Mouse (Mus musculus): ENCODE data around the gene Arl1. TPM values are rescaled to one million over a fixed set of nuclear protein-coding genes. Genes with fewer than 3 reads are reported as not detected.
"Not testable (repeated sequence)": the region's sequence is repeated elsewhere in the genome, so short reads cannot be mapped to it uniquely, and the experiment has no call there.

Gene Arl1
- 31.0 and 33.1 TPM in 2 replicates for polyA plus RNA-seq (2012; rRNA removed)

GRCm38 (mm10) chr10:88730571-88731495 is at the start of gene Arl1:
TSS of gene Arl1 (plus strand) at chr10:88730858.
- WGBS, result under 1% methylated on average over 65 of the region's 65 CpGs
- peak; percentile 85 for DNase-seq (ENCODE audit: low read depth, low spot score)

GRCm38 (mm10) chr10:88682904-88683563 is 47.6 kb upstream of the Arl1 start:
- WGBS, result 59% methylated on average over 4 of the region's 4 CpGs
- DNase-seq (ENCODE audit: low read depth, low spot score), result no peak

DNA sequence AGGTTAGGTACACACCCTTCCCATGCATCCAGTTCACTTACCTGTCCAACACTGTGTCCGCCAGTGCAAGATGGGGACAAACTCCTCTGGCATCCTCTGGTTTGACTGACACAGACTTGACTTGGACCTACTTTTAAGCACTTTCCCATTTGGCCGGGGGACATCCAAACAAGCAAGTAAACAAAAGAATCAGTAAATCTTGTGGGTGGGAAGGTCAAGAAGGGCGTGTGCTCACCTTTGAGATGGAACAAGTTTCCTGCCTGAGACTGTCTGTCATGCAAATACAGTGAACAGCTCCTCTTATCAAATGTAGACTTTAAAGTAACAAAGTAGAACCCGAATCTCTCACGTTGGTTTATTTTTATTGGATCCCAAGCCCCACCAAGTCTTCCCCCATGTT is 45.7 kb upstream of the Arl1 start, which contains the start of gene Spic:
Gene Spic, minus strand, starts transcription at position 91 of the 400 bp plus-strand sequence.
- DNase-seq (ENCODE audit: low read depth, low spot score), result no peak
- 58% methylated on average over 5 of the region's 5 CpGs for WGBS

GRCm38 (mm10) chr10:88700938-88701337 is 29.7 kb upstream of the Arl1 start:
- DNase-seq (ENCODE audit: low read depth, low spot score), result no peak
- 73% methylated on average over 6 of the region's 6 CpGs for WGBS

GRCm38 (mm10) chr10:88708671-88709523 is 21.8 kb upstream of the Arl1 start:
- 42% methylated on average over 10 of the region's 10 CpGs for WGBS

GRCm38 (mm10) chr10:88712359-88712758 is 18.3 kb upstream of the Arl1 start:
- DNase-seq (ENCODE audit: low read depth, low spot score), result no peak
- WGBS, result 68% methylated on average over 6 of the region's 6 CpGs

More at GRCm38 (mm10) chr10:88708671-88709523, 21.8 kb upstream of the Arl1 start:
- no peak for DNase-seq (ENCODE audit: low read depth, low spot score)

DNA sequence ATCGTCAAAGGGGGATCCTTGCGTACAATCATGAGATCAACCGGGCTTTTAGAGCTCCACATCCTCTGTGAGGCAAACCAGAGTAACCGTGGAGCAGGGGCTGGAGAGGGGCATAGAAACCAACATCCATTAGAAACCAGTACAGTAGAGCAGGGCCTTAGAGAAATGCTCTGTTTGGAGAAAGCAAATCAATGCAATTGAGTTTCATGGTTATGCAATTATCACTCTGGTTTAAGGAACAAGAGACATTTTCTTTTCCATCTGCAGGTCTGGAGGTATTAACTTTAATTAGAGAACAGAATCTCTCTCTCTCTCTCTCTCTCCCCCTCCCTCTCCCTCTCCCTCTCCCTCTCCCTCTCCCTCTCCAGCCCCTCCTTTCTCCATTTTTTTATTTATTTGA is 15.9 kb upstream of the Arl1 start:
- 80% methylated on average over 4 of the region's 4 CpGs for WGBS
- DNase-seq (ENCODE audit: low read depth, low spot score), result no peak

DNA sequence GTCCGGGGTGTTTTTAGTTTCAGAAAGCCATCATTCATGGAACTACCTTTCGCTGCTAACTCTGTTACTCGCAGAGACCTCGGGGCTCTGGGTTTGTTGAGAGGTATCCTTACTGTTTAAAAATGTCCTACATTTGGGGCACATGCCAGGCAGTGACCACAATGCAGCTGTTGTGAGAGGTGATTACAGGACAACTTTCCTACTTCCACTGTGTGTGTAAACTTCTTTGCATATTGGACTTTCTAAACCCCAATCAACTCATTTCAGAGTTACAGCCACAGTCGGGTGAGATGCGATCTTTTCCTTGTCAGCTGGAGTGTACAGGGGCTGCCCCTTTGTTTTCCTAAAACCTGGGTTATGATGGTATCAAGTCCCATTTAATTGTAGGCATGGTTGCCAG is 15.0 kb upstream of the Arl1 start:
- no peak for DNase-seq (ENCODE audit: low read depth, low spot score)
- 76% methylated on average over 6 of the region's 6 CpGs for WGBS

- no peak for DNase-seq (ENCODE audit: low read depth, low spot score)
Observed at GRCm38 (mm10) chr10:88716986-88717755, 13.5 kb upstream of the Arl1 start.

DNA sequence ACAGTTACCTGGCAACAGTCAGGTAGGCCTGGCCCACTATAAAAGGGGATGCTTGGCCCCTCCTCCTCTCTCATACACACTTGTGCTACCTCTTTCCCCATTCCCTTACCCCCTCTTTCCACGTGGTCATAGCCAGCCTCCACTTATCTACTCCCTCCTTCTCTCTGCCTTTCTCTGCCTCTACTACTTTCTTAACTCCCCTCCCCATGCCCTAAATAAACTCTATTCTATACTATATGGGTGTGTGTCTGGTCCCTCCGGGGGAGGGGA is 13.0 kb upstream of the Arl1 start:
- DNase-seq (ENCODE audit: low read depth, low spot score), result no peak
- WGBS, result 43% methylated on average over 2 of the region's 2 CpGs

More at GRCm38 (mm10) chr10:88716986-88717755, 13.5 kb upstream of the Arl1 start:
- 50% methylated on average over 13 of the region's 13 CpGs for WGBS

DNA sequence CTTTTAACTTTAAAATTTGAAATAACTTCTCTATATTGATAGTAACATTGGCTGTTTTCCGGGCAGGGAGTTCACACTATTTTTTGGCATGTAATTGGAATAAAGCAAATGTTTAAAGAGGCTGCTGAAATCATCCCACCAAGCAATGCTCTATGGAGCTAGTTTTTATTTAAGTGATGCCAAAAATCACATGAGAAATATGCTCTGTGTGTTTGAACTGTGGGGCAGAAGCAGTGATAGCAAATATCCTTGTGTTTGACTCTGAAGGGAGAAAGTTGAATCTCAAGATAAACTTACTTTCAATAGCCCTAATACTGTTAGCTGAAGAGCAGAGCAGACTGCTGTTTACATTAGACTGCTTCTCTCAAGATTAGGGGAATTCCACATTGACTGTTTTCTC is 11.0 kb upstream of the Arl1 start:
- no peak for DNase-seq (ENCODE audit: low read depth, low spot score)
- 33% methylated on average over 1 of the region's 1 CpGs for WGBS

DNA sequence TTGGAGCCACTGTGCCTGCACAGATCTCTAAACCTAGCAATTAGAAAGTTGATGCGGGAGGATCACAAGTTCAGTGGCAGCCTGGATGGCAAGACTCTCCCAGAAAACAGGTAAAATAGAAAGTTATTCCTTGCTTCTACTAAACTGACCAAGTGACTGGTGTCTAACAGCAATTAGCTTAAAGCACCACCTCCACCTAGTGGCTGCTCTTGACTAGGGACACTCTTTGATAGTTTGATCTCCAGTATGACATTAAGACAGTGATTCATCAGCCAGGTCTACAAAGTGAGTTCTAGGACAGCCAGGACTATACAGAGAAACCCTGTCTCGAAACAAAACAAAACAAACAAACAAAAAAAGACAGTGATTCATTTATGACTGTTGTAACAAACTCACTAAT is 5.3 kb upstream of the Arl1 start:
- 37% methylated on average over 2 of the region's 2 CpGs for WGBS
- DNase-seq (ENCODE audit: low read depth, low spot score), result no peak

GRCm38 (mm10) chr10:88727128-88727527 is 3.5 kb upstream of the Arl1 start:
- no peak for DNase-seq (ENCODE audit: low read depth, low spot score)
- 27% methylated on average over 1 of the region's 1 CpGs for WGBS

- DNase-seq (ENCODE audit: low read depth, low spot score), result no peak
- WGBS, result 70% methylated on average over 8 of the region's 8 CpGs
Observed at GRCm38 (mm10) chr10:88728166-88728565, 2.5 kb upstream of the Arl1 start.

GRCm38 (mm10) chr10:88731496-88732308 is 1.0 kb downstream of the Arl1 start:
- no peak for DNase-seq (ENCODE audit: low read depth, low spot score)
- under 1% methylated on average over 61 of the region's 61 CpGs for WGBS

DNA sequence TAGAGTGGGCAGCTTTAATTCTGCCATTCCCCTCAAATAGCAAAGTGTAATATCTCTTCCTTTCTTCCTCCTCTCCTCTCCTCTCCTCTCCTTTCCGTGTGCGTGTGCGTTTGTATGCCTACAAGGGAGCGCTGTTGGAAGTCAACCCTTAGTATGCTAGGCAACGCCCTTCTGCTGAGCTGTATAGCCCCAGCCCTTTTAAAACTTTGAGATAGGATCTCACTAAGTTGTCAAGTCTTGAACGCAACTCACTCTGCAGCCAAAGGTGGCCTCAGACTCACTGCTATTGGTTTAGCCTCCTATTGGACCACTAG is 1.6 kb downstream of the Arl1 start:
- WGBS, result under 1% methylated on average over 6 of the region's 6 CpGs
- DNase-seq (ENCODE audit: low read depth, low spot score), result peak; percentile 50

- not testable (repeated sequence) for DNase-seq (ENCODE audit: low read depth, low spot score)
- 92% methylated on average over 8 of the region's 8 CpGs for WGBS
Observed at GRCm38 (mm10) chr10:88739074-88739473, 8.4 kb downstream of the Arl1 start.

GRCm38 (mm10) chr10:88739818-88740217 is 9.2 kb downstream of the Arl1 start:
- WGBS, result 25% methylated on average over 1 of the region's 1 CpGs
- DNase-seq (ENCODE audit: low read depth, low spot score), result peak; percentile 59

DNA sequence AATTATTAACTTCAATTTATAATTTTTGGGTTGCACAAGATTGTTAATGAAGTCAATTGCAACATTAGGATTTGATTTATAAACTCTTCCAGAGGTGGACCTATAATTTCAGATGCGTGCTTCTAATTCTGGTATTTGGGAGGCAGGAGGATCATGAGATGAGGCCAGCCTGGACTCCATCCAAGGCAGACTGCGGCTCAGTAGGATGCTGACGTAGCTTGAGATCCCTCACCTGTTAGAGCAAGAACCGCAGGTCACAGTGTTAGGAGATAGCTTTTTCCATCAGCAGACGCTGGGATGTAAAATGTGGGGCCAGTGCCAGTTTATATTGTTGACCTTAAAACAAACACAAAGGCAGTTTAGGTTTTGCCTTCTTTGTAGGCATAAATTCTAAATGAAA is 10.1 kb downstream of the Arl1 start:
- WGBS, result 69% methylated on average over 5 of the region's 5 CpGs
- DNase-seq (ENCODE audit: low read depth, low spot score), result no peak
